Mouse (Mus musculus) neutrophil, adult 59 days (primary cell): ENCODE data around the gene Ibsp. TPM values are rescaled to one million over a fixed set of nuclear protein-coding genes. Genes with fewer than 3 reads are reported as not detected.

ENCODE experiments used
- total RNA-seq, 2 experiments: library from RNA; stranded (reverse); gene quantifications; 1 replicate in 1 of 2; 2 replicates in 1 of 2; pipeline ENCODE4 v1.2.4; 2023

Gene Ibsp
- total RNA-seq, result 1 to 10 TPM in 1 of 2 experiments, under 1 TPM in 1; 0.89 to 1.5 TPM

DNA sequence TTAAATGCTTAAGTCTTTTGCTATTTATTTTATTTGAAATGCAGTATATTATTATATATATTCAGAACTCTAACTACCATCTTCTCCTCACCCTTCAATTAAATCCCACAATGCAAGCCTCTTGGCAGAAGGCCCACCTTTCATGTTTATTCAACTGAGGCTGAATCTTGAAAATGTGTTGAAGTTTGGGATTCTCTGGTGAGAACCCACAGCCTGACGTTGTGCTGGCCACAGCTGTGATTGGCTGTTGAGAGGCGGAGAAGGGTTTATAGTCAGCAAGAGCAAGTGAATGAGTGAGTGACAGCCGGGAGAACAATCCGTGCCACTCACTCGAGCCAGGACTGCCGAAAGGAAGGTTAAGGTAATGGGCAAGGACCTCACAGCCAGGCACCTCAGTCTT lies at the start of gene Ibsp:
Gene Ibsp (plus strand): TSS at position 178 of the 400 bp plus-strand sequence.

DNA sequence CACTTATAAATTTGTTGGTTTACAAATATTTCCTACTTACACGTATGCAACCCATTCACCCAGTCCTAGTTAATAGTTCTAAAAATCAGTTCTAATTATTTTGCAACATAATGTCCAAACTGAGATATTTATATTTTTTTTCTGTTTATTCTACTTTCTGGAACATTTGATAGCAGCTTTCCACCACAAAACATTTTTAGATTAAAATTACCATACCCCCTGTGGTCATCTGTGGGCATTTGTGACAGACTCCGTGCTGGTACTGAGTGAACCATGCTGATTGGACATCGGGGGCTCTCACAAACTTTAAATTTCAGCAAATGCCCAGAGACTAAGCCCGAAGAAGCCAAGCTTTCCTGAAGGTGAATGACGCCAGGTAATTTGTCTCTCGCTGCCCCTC lies 26.1 kb downstream of the Ibsp start, which contains the start of gene Mepe:
Gene Mepe (plus strand): TSS at position 301 of the 400 bp plus-strand sequence.

Other genes with a start within 250 kb of the Ibsp start
- not detected for gene Gm17660, start 221.6 kb upstream of the Ibsp start, total RNA-seq
- not detected for gene Sparcl1, start 185.4 kb upstream of the Ibsp start, total RNA-seq
- gene Dspp, start 128.5 kb upstream of the Ibsp start, total RNA-seq, result not detected
- not detected for gene Dmp1, start 96.6 kb upstream of the Ibsp start, total RNA-seq
- gene Mepe, start 26.2 kb downstream of the Ibsp start, total RNA-seq, result not detected
- gene Spp1, start 135.9 kb downstream of the Ibsp start, total RNA-seq, result 10 to 100 TPM in 1 of 2 experiments, 1 to 10 TPM in 1; 7.0 to 10.1 TPM
- 1 to 10 TPM; 1.5 to 2.1 TPM for gene Pkd2, start 160.3 kb downstream of the Ibsp start, total RNA-seq
- 1 to 10 TPM; 2.9 to 3.3 TPM for gene BC005561, start 209.2 kb downstream of the Ibsp start, total RNA-seq